Mouse (Mus musculus) C2C12 (cell line): Measurements from ENCODE around the gene Bcl11a. TPM values are rescaled to one million over a fixed set of nuclear protein-coding genes. Genes with fewer than 3 reads are reported as not detected.

Experiments used
- H3K27me3 ChIP-seq: one replicate; pipeline ENCODE4 v1.6.1; 2011; ENCODE audit not compliant: control insufficient read depth, insufficient read depth, insufficient read length
- H3K36me3 ChIP-seq: one replicate; pipeline ENCODE4 v1.6.1; 2011; ENCODE audit not compliant: control insufficient read depth, insufficient read depth
- H3K4me3 ChIP-seq: one replicate; pipeline ENCODE4 v1.5.1; 2011; ENCODE audit warnings: mild to moderate bottlenecking, control low read depth; ENCODE audit not compliant: poor library complexity, insufficient read depth, severe bottlenecking
- H3K79me2 ChIP-seq: one replicate; pipeline ENCODE4 v1.6.1; 2011; ENCODE audit not compliant: control insufficient read depth, insufficient read depth
- H3K79me3 ChIP-seq: one replicate; pipeline ENCODE4 v1.6.1; 2011; ENCODE audit warnings: low read depth, control low read depth
- H3ac ChIP-seq: one replicate; pipeline ENCODE3; 2011; ENCODE audit warnings: low read depth; ENCODE audit not compliant: control insufficient read depth, insufficient read length
- CEBPB ChIP-seq: IDR thresholded peaks from one replicate; pipeline ENCODE4 v1.6.1; 2011; ENCODE audit warnings: low read depth, mild to moderate bottlenecking, control low read depth, moderate library complexity
- CTCF ChIP-seq: IDR thresholded peaks from one replicate; pipeline ENCODE4 v1.5.1; 2011; ENCODE audit not compliant: control insufficient read depth, insufficient read depth, insufficient read length
- FOSL1 ChIP-seq: IDR thresholded peaks from one replicate; pipeline ENCODE4 v1.8.0; 2011; ENCODE audit warnings: mild to moderate bottlenecking, low read length; ENCODE audit not compliant: poor library complexity, insufficient read depth, severe bottlenecking
- MAX ChIP-seq: IDR thresholded peaks from one replicate; pipeline ENCODE4 v1.6.1; 2011; ENCODE audit warnings: mild to moderate bottlenecking, control low read depth
- MYOD1 ChIP-seq: IDR thresholded peaks from one replicate; pipeline ENCODE4 v1.6.1; 2011; ENCODE audit warnings: low read depth; ENCODE audit not compliant: control insufficient read depth, insufficient read length
- MYOG ChIP-seq: IDR thresholded peaks from one replicate; pipeline ENCODE4 v1.6.1; 2011; ENCODE audit not compliant: control insufficient read depth, insufficient read length; ENCODE audit errors: extremely low read depth
- USF1 ChIP-seq: IDR thresholded peaks from one replicate; pipeline ENCODE4 v1.6.1; 2011; ENCODE audit warnings: low read depth, mild to moderate bottlenecking, control low read depth, moderate library complexity
- polyA plus RNA-seq: library from polyadenylated mRNA; unstranded; fragments of >200 nt; fragmentation: generic; extraction: Trizol; gene quantifications from one replicate; pipeline ENCODE4 v1.2.1, GENCODE M21; 2012; ENCODE audit warnings: missing spikeins

Gene Bcl11a
- polyA plus RNA-seq, 1 experiment, result not detected

GRCm38 (mm10) chr11:24099886-24100293, 22.0 kb downstream of the Bcl11a start:
- Histone ChIP-seq H3K79me3 (no peaks in the 10 kb centered on the region), H3K36me3 (no peaks in the 10 kb centered on the region), H3K4me3 (no peak overlapping the region), H3ac (no peak overlapping the region), H3K79me2 (no peaks in the 10 kb centered on the region), H3K27me3 (no peaks in the 10 kb centered on the region)
- TF ChIP-seq USF1 (no peak), FOSL1 (no peak), CEBPB (no peak), MAX (no peak), MYOD1 (no peak), MYOG (no peak), CTCF (no peak)

- no peaks in the 10 kb centered on the region for H3K27me3 ChIP-seq
- TF ChIP-seq CTCF (no peak), FOSL1 (no peak), USF1 (no peak), MAX (no peak), MYOG (no peak), MYOD1 (no peak), CEBPB (no peak)
- H3K36me3 ChIP-seq, result no peaks in the 10 kb centered on the region
Observed at GRCm38 (mm10) chr11:24100449-24101070, 22.7 kb downstream of the Bcl11a start.

GRCm38 (mm10) chr11:24101625-24102024, 23.8 kb downstream of the Bcl11a start:
- Histone ChIP-seq H3K27me3 (no peaks in the 10 kb centered on the region), H3ac (no peak overlapping the region), H3K79me2 (no peaks in the 10 kb centered on the region), H3K36me3 (no peaks in the 10 kb centered on the region), H3K4me3 (no peak overlapping the region), H3K79me3 (no peaks in the 10 kb centered on the region)
- TF ChIP-seq MYOD1, result no peak
- no peak for TF ChIP-seq MAX
- TF ChIP-seq FOSL1, result no peak
- no peak for TF ChIP-seq CTCF
- TF ChIP-seq USF1, result no peak
- no peak for TF ChIP-seq CEBPB
- no peak for TF ChIP-seq MYOG

More at GRCm38 (mm10) chr11:24100449-24101070, 22.7 kb downstream of the Bcl11a start:
- Histone ChIP-seq H3ac (no peak overlapping the region), H3K79me2 (no peaks in the 10 kb centered on the region), H3K79me3 (no peaks in the 10 kb centered on the region), H3K4me3 (no peak overlapping the region)

- TF ChIP-seq MYOG, result no peak
- TF ChIP-seq FOSL1, result no peak
- no peak for TF ChIP-seq CEBPB
- no peak for TF ChIP-seq MYOD1
- TF ChIP-seq CTCF, result no peak
- TF ChIP-seq MAX, result no peak
- Histone ChIP-seq H3K27me3 (no peaks in the 10 kb centered on the region), H3K79me2 (no peaks in the 10 kb centered on the region), H3K79me3 (no peaks in the 10 kb centered on the region), H3K4me3 (no peak overlapping the region), H3ac (no peak overlapping the region), H3K36me3 (no peaks in the 10 kb centered on the region)
Observed at GRCm38 (mm10) chr11:24102372-24102771, 24.5 kb downstream of the Bcl11a start.

GRCm38 (mm10) chr11:24103128-24103742, 25.4 kb downstream of the Bcl11a start:
- no peaks in the 10 kb centered on the region for H3K36me3 ChIP-seq
- no peaks in the 10 kb centered on the region for H3K79me2 ChIP-seq
- H3K4me3 ChIP-seq, result no peak overlapping the region
- H3K27me3 ChIP-seq, result no peaks in the 10 kb centered on the region
- TF ChIP-seq CTCF, result no peak
- no peak for TF ChIP-seq CEBPB
- no peak for TF ChIP-seq MYOD1
- TF ChIP-seq USF1, result no peak
- TF ChIP-seq FOSL1, result no peak
- no peak for TF ChIP-seq MAX
- no peak for TF ChIP-seq MYOG
- no peak overlapping the region for H3ac ChIP-seq
- no peaks in the 10 kb centered on the region for H3K79me3 ChIP-seq

GRCm38 (mm10) chr11:24107414-24107813, 29.6 kb downstream of the Bcl11a start:
- Histone ChIP-seq H3ac (no peak overlapping the region), H3K36me3 (no peaks in the 10 kb centered on the region), H3K79me3 (no peaks in the 10 kb centered on the region), H3K27me3 (no peaks in the 10 kb centered on the region), H3K79me2 (no peaks in the 10 kb centered on the region), H3K4me3 (no peak overlapping the region)
- TF ChIP-seq MYOG, result no peak
